Mouse (Mus musculus) natural killer cell, adult 2 months (primary cell): ENCODE data around the gene Gm20877.
"Not testable (repeated sequence)": the region's sequence is repeated elsewhere in the genome, so short reads cannot be mapped to it uniquely, and the experiment has no call there.

Source experiments
- DNase-seq, 2 experiments: peaks; one replicate each; pipeline ENCODE4 v3.0.0; 2022; ENCODE audit warnings: low spot score in 2 of 2

Gm20877 gene

GRCm38 (mm10) chrY:17093573-17093972, at the start of gene Gm20877:
Gene Gm20877, plus strand, starts transcription at chrY:17093873.
- DNase-seq, result not testable (repeated sequence)
